Mouse (Mus musculus): Measurements from ENCODE around the gene Thrb.

Gene Thrb

DNA sequence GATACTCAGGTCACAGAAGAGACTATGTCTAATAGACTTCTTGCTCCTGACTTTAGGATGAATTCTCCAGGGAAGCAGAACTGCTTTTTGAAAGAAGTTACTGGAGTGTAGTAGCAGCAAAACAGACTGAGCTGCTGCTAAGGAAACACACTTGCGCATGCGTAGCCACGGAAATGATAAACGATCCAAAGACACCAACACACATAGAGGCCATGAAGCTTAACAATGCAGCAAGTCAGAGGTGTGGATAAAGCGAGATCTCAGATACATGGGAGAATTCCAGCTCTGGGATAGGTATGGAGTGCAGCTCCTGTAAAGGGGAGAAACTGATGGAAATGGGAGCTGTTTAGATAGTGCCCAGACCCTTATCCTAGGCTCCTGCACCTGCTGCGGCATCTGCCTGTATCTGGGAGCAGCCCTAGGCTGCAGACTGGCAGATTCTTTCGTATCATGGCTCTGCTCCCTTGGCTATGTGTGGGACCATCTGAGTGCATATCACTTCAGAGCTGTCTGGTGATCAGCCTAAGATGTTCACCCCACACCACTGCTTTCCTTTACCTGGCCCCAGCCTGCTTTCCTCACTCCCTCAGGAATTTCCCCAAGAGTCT is 53.3 kb downstream of the Thrb start:
- no peak for DNase-seq (ENCODE audit: low read depth)

DNA sequence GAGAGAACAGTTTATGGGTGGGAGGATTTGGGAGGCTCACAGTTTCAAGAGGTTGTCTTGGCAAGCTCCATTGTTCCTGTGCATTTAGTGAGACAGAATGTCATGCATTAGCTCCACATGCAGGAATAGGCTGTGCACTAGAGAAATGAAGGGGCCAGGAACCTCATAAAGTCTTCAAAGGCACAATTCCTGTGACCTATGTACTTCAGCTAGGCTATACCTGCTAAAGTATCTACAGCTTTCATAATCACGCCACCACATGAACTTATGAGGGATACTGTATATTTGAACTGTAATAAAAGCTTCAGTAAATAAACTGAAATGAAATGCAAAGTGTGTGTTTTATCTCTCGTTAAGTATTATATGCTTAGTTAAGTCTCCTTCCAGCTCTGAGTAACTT is 59.4 kb downstream of the Thrb start:
- DNase-seq (ENCODE audit: low read depth) = no peak

DNA sequence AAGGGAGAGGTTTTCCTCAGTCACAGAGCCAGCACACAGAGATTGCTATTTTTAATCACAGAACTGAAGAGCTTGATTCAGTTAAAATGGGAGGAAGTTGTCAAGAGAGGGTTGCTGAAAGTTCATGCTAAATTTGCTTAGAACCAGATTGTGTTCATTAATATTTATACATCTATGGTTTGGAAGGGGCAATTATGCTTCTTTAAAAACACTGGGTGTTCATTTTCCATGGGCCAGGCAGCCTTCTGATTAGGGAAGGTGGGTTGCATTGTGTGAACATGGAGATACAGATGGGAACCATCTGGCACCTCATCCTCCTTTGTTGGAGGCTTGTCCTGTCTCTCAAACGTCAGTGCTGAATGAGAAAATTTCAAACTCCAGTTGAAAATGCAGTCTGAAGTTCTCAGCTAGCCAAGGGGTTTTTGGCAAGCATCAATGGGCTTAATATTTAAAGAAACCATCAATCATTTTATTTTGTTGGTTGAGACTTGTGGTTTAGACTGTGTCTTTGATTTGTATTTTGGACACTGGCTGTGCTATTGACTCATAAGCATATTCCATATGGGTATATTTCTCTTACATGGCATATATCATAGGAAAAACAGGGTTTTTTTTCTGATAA is 62.9 kb downstream of the Thrb start:
- DNase-seq (ENCODE audit: low read depth) = no peak

DNA sequence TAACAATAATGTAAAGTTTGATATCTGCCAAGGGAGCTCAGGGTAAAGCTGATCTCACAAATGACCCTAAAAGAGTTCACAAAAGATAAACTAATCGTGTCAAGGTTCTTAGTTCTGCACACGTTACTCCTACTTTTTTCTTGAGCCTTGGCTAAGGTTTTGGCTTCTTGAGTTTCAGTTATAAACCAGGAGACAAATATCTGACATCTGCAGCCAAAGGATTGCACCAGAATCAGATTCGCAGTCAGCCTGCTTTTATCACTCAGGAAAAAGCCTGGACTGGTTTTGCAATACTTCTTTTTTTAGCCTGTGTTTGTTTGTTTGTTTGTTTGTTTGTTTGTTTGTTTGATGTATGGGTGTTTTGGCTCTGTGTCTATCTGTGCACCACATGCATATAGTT is 64.5 kb downstream of the Thrb start:
- DNase-seq (ENCODE audit: low read depth) = no peak

DNA sequence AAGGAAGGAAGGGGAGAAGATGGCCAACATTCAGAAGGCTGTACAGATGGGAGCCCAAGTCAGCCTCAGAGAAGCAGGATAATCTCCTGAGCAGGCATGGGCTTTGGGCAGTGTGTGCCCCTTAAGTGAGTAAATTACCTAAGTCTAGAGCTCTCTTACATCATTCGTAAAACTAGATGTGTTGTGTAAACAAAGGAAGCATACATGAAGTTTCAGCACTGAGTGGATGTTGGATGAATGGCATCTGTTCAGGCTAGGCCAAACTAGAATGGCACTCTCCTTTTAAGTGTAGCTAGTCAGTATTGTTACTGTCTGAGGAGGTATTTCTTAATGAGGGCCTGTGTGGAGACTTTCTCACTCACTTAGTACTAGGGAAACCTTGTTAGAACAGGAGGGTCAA is 66.8 kb downstream of the Thrb start:
- no peak for DNase-seq (ENCODE audit: low read depth)

DNA sequence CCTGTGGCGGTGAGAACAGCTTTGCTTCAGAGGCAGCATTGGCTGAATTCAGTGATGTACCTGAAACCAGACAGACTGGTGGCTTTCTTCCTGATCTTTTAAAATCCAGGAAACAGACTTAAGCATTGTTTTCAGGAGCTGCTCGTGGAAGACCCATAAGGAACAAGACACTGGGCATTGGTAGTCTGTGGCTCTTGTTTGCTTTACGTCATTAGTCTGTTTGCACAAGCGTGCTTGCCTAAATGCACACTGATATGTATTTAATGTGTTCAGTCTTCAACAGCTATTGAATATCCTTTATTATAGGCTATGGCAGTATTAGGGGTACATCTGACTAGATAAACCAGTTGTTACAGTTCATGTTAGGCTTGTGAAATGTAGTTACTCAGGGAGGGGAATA is 67.8 kb downstream of the Thrb start:
- no peak for DNase-seq (ENCODE audit: low read depth)

DNA sequence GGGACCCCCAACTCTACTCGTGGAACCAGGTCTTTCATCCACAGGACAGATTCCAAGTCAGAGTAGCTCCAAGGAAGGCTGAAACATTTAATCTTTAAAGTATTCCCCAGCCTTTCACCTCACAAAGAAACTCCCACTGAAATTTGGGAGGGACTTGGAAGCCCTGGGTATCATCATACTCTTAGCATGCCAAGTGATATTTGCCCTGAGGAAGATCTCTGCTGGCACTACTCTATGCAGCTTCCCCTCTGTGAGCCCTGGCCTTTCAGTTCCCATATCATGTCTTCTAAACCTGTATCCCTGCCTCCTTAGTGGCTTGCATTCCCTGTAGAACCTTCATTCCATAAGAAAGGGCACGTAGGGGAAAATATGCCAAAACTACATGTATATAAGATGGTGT is 68.8 kb downstream of the Thrb start:
- DNase-seq (ENCODE audit: low read depth) = no peak

DNA sequence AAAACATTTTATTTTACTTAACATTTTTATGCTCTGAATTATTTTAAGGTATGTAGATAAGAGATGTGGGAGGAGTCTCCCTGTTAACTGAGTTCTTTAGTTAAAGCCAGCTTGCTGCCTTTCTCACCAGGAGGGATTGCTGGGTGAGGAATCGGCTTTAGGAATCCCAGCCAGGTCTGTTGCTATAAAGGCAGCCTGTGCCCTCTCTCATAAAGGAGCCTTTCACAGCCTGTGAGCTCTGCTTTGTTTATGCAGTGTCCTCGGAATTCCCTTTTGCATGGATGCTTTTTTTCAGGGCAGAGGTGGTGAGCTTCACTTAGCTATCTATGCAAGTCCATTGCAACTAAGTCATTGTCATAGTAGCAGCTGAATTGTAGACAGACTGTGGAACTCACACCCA is 71.0 kb downstream of the Thrb start:
- DNase-seq (ENCODE audit: low read depth) = no peak

DNA sequence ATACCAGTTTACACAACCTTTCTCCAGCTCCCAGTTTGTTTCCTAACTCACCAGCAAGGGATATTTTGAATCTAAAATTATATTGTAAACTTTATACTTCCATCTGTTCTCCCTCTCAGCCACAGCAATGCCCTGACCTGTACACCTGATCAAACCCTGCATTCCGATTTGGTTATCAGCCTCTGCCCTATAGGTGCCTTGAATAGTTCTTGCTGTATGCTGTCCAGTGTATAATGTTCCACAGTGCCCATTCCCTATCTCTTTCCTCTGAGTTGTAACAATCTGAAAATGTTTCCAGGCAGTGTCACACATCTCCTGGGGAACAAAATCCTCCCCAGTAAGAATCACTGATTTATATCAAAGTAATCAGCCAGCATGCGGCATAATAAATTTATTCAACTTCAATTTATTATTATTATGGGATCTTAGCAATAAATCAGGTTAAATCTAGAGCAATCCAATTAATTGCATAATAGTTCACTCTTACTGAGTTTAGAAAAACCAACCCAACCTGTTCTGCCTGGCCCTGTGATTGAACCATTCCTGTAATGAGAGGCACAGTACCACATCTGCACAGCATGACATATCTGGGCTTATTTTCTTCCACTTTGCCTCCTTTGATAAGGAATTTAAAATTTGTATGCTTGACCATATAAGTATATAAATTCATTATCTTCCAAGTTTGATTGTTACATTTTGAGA is 73.2 kb downstream of the Thrb start:
- no peak for DNase-seq (ENCODE audit: low read depth)

DNA sequence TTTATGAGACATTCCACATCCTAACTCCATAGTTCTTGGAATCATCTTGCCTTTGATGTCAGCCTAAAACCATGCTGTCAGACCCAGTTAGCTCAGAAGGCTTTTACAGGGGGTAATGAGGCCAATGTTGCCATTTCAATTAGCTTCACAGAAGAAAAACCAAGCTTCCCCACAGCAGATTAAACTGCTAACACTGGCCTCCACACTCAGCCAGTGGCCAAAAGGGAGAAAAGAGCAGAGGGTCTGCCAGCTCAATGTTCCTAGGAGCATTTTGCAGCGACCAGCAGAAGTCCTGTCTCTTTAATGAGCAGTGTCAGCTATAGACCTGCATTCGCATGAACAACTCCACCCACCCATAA is 73.7 kb downstream of the Thrb start:
- DNase-seq (ENCODE audit: low read depth) = no peak

DNA sequence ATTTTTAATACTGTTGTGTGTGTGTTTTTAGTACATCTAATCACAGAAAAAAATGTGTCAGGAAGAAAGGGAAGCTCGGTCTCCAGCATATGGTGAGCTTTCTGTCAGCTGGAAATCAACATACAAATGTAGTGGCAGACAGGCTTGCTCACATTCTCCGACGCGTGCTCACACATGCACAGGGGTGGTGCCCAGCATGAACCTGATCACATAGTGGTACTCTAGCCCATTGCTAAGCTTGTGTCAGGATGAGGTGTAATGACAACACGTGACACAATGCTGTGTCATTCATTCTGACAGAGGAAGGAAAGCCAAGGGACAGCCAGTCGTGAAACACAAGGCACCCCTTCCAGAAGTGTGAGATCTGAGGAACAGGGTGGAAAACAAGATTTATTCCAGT is 75.4 kb downstream of the Thrb start:
- no peak for DNase-seq (ENCODE audit: low read depth)

DNA sequence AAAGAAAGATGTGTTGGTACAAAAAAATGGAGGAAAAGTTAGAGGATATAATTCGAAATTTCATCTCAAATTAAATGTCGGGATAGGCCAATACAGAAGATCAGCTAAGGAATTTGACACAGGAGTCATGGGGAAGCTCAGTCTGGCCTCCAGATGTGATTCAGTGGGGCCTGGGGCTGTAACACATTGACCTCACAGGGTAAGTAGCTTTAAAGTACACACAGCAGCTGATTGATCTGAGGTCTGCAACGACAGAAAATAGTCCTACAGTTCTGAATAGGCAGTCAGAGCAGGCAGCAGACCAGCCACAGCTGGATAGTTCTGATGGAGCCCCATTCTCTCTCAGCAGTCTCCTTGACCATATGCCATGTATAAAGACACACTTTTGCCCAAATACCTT is 80.8 kb downstream of the Thrb start:
- DNase-seq (ENCODE audit: low read depth) = no peak

DNA sequence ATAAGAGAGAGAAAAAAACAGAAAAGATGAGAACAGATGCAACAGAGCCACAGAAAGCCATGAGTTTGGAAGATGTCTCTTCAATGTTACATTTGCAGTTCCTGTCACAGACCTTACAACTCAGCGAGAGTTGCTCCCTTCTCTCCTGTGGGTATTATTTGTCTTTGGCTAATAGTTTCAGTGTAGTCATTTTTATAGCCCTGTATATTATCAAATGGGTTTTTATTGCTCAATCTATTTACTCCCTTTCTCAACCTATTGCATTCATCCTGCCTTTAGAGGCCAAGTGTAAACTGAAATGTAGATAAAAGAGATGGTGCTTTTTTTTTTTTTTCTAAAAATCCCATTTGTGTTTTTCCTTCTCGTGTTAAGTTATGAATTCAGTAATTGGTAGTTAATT is 82.2 kb downstream of the Thrb start:
- DNase-seq (ENCODE audit: low read depth) = no peak

DNA sequence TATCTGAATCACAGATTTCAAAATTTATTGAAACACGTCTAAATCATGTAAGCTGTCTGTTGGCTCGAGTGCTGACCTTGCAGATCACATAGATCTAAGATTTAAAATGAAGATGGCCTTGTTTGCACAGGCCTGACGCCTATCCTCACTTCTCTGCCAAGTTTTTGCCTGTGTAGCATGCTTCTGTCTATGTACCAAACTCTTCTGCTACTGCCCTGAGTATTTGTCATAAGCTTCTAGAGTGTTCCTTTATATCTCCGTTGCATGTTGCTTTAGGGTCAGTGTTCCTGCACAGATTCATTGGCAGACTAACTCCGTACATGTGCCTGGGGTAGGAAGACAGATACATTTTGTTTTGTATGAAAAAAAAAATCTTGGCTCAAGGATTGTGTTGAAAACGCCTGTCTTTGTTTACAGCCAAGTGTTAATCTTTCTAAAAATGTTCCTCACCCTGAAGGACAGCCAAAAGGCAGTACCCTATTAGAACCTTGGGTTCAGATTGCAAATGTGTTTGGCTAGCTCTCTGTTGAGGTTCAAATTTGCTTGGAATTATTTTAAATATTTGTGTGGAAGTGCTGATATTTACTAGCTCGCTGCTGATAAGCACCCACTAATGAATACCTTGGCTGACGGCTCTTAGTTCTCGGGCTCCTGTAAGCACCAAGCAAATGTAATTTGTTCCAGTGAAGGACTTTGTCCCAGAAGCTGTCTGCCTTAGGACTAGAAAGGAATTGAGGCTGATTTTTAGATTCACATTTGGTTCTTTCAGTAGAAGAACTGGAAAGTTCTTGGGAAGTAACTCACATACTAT is 83.0 kb downstream of the Thrb start:
- DNase-seq (ENCODE audit: low read depth) = no peak

DNA sequence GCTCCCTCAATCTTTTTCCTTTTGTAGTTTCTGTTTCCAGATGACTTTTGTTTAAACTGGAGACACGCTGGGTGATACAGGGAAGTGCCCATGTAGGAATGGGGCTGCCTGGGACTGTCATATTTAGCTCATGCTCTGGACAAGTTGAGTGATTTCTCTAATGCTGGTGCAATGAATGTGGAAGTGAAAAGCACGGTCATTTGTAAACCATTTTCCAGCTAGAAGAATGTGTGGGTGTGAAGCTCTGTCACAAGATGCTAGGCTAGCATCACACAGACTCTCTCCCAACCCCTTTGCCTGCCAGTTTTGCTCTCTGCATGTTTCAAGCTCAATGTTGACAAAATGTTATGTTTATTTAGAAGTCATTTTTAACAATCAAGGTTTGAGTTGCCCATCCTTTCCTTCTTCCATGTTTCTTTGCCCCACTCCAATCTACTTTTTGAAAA is 83.7 kb downstream of the Thrb start:
- DNase-seq (ENCODE audit: low read depth) = no peak

DNA sequence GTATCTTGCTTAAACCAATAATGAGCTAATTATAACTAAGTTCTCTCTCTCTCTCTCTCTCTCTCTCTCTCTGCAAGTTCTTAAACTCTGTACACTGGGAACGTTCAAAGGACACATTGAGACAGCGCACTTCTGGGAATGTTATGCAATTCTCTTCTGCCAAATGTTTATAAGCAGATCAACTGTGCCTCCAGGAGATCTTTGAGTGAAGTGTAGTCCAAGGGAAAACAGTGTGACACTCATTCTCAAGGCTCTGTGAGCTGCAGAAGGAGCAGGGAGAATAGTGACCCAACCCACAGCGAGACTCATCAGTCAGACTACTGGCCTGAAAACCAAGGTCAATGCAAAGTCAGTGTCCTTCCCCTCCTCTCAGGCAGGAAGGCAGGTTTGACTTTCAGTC is 87.9 kb downstream of the Thrb start:
- no peak for DNase-seq (ENCODE audit: low read depth)

DNA sequence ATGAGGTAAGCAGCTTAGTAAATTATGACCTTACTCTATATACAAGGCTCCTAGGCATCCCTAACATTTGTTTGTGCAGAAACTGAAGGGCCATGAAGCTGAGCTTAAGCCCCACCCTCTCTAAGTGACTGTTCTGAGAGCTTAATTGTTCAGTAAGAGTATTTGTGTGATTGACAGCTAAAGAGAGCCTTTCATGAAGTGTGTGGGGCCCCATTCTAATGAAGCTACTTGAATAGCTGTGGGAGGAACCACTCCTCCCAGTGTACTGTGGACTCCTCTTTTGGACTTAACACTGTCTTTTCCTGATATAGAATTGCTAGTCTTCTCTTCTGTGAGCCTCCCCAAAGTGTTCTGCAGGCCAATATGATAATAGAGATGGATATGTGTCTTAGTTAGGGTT is 88.9 kb downstream of the Thrb start:
- no peak for DNase-seq (ENCODE audit: low read depth)

DNA sequence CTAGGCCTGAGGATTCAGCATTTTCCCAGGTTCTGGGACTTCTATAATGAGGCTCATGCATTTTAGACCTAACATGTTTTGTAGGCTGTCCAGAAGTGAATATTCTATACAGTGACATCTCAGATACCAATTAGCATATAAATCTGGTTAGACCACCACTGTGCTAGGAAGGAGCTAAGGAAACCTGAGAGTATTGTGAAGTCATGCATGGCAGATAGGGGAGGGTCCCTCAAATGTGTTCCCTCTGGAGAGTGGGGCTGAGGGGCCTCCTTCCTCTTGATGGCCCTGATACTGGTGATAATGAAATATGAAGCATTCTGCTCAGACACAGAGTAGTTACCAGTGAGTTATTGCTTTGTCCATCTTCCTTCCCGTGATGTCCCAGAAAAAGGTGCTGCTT is 91.8 kb downstream of the Thrb start:
- DNase-seq (ENCODE audit: low read depth) = no peak

DNA sequence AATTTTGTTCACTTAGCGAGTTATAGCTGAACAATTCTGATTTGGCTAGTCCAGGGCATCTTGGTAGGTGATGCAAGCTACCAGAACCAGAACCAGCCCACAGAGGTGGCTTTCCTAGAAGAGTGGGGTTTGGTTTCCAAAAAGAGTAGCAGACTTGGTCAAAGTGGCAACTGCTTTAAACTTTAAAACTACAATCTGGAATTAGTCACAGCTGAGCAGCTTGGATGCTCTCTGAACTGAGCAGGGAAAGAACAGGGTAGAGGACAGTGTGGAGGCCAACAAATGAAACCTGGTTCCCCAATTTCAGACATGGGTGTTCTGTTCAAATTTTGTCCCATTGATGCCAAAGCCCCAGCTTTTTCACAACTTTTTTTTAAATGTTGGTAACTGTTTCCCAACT is 93.4 kb downstream of the Thrb start:
- no peak for DNase-seq (ENCODE audit: low read depth)

DNA sequence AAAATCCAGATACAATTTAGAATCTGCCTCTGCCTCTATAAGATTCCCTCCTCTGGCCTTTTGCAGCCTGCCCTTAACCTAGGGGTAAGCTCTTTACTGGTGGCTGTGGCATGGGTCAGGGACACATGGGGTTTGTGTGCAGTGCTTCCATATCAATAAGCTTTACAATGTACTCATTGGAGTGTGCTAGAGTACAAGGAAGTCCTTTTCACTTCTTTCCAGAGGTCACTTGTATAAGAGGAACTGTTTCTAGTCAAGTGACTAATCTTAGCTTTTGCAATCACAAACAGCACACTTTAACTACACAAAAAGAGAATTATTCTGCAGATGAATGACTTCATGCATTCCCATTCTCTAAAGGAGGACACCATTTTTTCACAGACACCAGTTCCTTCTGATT is 96.7 kb downstream of the Thrb start:
- no peak for DNase-seq (ENCODE audit: low read depth)

DNA sequence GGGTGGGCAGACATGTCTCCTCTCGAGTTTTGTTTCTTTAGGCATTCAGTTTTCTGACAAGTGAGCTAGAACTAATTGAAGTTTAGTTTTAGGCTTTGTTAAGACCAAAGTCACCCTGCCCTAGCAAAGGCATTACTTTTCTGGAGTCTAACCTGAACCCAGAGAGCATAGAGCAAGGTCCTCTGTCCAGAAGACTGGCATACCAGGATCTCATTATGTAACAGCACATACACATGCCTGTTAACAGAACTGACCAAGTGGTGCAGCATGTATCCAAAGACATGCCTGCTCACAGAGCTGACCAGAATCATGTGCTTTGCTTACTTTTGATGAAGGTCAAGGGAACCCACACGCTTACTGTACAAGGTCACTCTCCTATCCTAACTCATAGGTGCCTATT is 107.9 kb downstream of the Thrb start:
- DNase-seq (ENCODE audit: low read depth) = no peak

DNA sequence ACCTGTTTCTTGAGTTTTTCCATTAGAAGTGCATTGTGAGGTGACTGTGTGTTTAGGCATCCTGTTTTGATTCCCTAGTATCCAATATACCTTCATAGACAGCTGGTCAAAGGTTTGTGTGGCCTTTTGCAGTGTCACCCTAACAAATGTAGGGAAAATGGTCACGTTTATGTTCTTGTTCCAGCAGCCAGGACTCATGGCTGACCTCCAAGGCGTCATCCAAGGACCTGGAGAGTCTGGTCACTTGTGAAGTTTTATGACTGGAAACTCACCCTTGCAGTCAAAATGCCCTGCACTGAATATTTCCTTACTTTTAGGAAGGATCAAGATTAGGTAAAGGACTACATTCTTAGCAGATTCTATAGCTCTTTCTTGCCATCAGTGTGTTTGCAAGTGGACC is 114.3 kb downstream of the Thrb start:
- DNase-seq (ENCODE audit: low read depth) = no peak

DNA sequence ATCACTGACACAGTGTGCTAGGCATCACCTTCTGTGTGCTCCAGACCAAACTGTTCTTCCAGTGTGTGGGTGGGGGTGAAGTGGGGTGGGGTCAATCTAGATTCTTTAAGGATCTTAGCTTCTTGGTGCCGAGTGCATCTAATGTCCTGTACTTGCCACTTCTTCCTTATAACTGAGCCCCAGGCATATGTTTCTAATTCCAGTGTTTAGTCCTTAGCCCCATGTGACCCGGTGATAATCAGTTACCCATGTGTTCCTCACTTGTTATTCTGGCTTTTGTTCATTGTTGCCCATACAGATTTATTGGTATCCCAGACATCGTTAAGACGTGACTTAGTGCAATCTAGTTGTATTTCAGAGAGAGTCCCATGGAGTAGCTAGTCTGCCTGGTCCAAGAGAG is 121.9 kb downstream of the Thrb start:
- DNase-seq (ENCODE audit: low read depth) = no peak
